Mouse (Mus musculus) kidney, adult 2 months (tissue): ENCODE data around the gene Tecpr1.

ENCODE experiments used
- CTCF ChIP-seq: fragments of 200-500 bp; conservative IDR thresholded peaks from 2 replicates; pipeline ENCODE4 v1.5.1; 2011; ENCODE audit warnings: low read depth, mild to moderate bottlenecking, control low read depth, low read length, moderate library complexity, mixed read lengths; ENCODE audit not compliant: insufficient read depth, insufficient read length
- POLR2A ChIP-seq: fragments of 200-500 bp; IDR thresholded peaks from one replicate; pipeline ENCODE4 v1.6.1; 2011; ENCODE audit warnings: low read depth, low read length, control low read depth

DNA sequence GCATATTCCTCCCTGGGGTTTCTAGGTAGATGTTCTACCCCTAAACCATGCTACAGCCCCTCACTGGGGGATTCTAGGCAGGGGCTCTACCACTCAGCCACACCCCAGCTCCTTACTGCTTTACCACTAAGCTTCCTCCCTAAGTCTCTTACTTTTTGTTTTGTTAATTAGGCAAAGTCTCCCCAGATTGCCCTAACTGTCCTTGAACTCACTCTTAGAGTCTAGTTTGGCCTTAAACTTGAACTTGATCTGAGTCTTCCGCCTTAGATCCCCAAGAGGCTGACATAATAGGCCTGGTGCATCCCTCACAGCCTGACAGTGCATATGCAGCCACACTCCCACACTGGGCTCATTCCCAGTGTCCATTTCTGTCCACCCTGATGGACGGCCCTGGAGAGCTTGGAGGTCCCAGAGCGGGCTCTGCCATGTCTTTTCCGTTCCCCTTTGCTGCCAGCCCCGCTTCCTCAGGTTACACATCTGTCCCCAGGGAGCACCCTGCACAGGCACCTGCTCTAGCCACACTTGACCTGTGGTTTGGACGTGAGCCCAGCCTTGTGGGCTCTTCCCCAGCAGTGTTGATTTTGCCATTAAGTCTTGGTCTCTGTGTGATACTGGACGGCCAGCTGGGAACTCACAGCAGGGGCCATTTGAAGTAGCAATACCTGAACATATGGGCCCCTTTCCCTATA lies 39.6 kb downstream of the Tecpr1 start:
- TF ChIP-seq CTCF = no peak
- no peak for TF ChIP-seq POLR2A
